Comparison of ENCODE assay signal across 22 mouse cellular contexts in genomic region chr12:68426601-68427000, GRCm38 (mm10).
"Had no signal": no experiment of that assay in that cellular context is flagged by ENCODE, and none has a peak within 500 bp of the region (broad histone marks: within the 10 kb centered on the region; RNA-seq: fewer than 3 reads in every experiment).

No protein-coding gene starts in this region.

- H3K4me1 ChIP-seq: intestine, embryonic 15.5 days; limb, embryonic 12.5 days; limb, embryonic 15.5 days; midbrain, embryonic 12.5 days; midbrain, embryonic 15.5 days; neural tube, embryonic 12.5 days; neural tube, embryonic 15.5 days had no signal

- H3K27me3 ChIP-seq: intestine, embryonic 15.5 days; limb, embryonic 12.5 days; limb, embryonic 15.5 days; midbrain, embryonic 12.5 days; midbrain, embryonic 15.5 days; neural tube, embryonic 12.5 days; neural tube, embryonic 15.5 days had no signal

- H3K9ac ChIP-seq: intestine, embryonic 15.5 days; limb, embryonic 12.5 days; limb, embryonic 15.5 days; liver, embryonic 14.5 days; liver, postnatal 0 days; lung, embryonic 14.5 days; midbrain, embryonic 12.5 days; midbrain, embryonic 15.5 days; neural tube, embryonic 12.5 days; neural tube, embryonic 15.5 days had no signal

- H3K36me3 ChIP-seq: intestine, embryonic 15.5 days; limb, embryonic 12.5 days; limb, embryonic 15.5 days; midbrain, embryonic 12.5 days; midbrain, embryonic 15.5 days; neural tube, embryonic 12.5 days; neural tube, embryonic 15.5 days had no signal

- H3K4me3 ChIP-seq: intestine, embryonic 15.5 days; limb, embryonic 12.5 days; limb, embryonic 15.5 days; midbrain, embryonic 12.5 days; midbrain, embryonic 15.5 days; neural tube, embryonic 12.5 days; neural tube, embryonic 15.5 days had no signal

- DNase-seq: layer of hippocampus, postnatal 36 days; left cerebral cortex, postnatal 4 days; liver, postnatal 0 days; lung, embryonic 14.5 days; right cerebral cortex, adult 18-20 months; right cerebral cortex, postnatal 14 days; right cerebral cortex, postnatal 4 days; thymus, adult 2 months; thymus, postnatal 14 days had no signal

- H3K9me3 ChIP-seq: intestine, embryonic 15.5 days; limb, embryonic 12.5 days; limb, embryonic 15.5 days; midbrain, embryonic 12.5 days; midbrain, embryonic 15.5 days; neural tube, embryonic 12.5 days; neural tube, embryonic 15.5 days had no signal

- ATAC-seq: intestine, embryonic 15.5 days; liver, postnatal 0 days; lung, postnatal 0 days; midbrain, embryonic 15.5 days had no signal

- H3K4me2 ChIP-seq: intestine, embryonic 15.5 days; limb, embryonic 12.5 days; limb, embryonic 15.5 days; liver, embryonic 11.5 days; lung, embryonic 14.5 days; midbrain, embryonic 12.5 days; midbrain, embryonic 15.5 days; neural tube, embryonic 12.5 days; neural tube, embryonic 15.5 days had no signal

- H3K27ac ChIP-seq: intestine, embryonic 15.5 days; kidney, postnatal 0 days; limb, embryonic 12.5 days; limb, embryonic 15.5 days; liver, embryonic 14.5 days; macrophage; midbrain, embryonic 12.5 days; midbrain, embryonic 15.5 days; neural tube, embryonic 12.5 days; neural tube, embryonic 15.5 days; stomach, postnatal 0 days had no signal
